Mouse (Mus musculus): ENCODE measurements at regions not wholly inside any gene's neighbourhood (a gene's known extent, or its start where the extent isn't known, plus 50 kb on each side); places are given as distances from the start of the nearest gene placed in this dataset.

- Histone ChIP-seq H3K4me3 (ENCODE audit: insufficient read depth in 1 of 2, low read depth in 1 of 2, low read length in 2 of 2, poor library complexity in 1 of 2, severe bottlenecking in 1 of 2) (no peak overlapping the region), H3K27ac (ENCODE audit: insufficient read depth, low read depth, low read length, poor library complexity, severe bottlenecking) (no peak overlapping the region), H3K9me3 (ENCODE audit: control insufficient read depth, insufficient read depth, low read depth, low read length) (no peaks in the 10 kb centered on the region), H3K36me3 (ENCODE audit: control insufficient read depth, insufficient read depth, low read length, poor library complexity, severe bottlenecking) (no peaks in the 10 kb centered on the region), H3K9ac (ENCODE audit: insufficient read depth, low read depth, low read length, poor library complexity, severe bottlenecking) (no peak overlapping the region), H3K4me1 (ENCODE audit: control insufficient read depth in 2 of 2, insufficient read depth in 2 of 2, low read length in 2 of 2, poor library complexity in 1 of 2) (no peaks in the 10 kb centered on the region)
- DNase-seq (ENCODE audit: low read depth, low spot score) = no peak
- TF ChIP-seq ZNF384 (IDR thresholded peaks at IDR 0.05; ENCODE audit: low read depth, low read length) = no peak
- in situ Hi-C loops (cut with MboI; ENCODE audit: low sequenced_read_pairs in 2 of 2, unreplicated experiment in 2 of 2) = no loop called here
Measured at GRCm38 (mm10) chr9:85449493-85449892, 122.3 kb upstream of the Tent5a start.

GRCm38 (mm10) chr9:85442761-85443505 lies 115.8 kb upstream of the Tent5a start:
- H3K27ac ChIP-seq (ENCODE audit: insufficient read depth, low read depth, low read length, poor library complexity, severe bottlenecking) = no peak overlapping the region
- no peak for TF ChIP-seq ZNF384 (IDR thresholded peaks at IDR 0.05; ENCODE audit: low read depth, low read length)
- TF ChIP-seq MAFK (IDR thresholded peaks at IDR 0.05; ENCODE audit: insufficient read depth, low read depth, low read length) = no peak
- TF ChIP-seq HCFC1 (IDR thresholded peaks at IDR 0.05; ENCODE audit: borderline replicate concordance, insufficient read depth, low read length) = no peak
- no peak for TF ChIP-seq ZC3H11A (IDR thresholded peaks at IDR 0.05; ENCODE audit: borderline replicate concordance, low read depth, low read length)
- no peak for TF ChIP-seq CHD2 (IDR thresholded peaks at IDR 0.05; ENCODE audit: low read depth, low read length)
- in situ Hi-C loops (cut with MboI; ENCODE audit: low sequenced_read_pairs in 2 of 2, unreplicated experiment in 2 of 2) = no loop called here

DNA sequence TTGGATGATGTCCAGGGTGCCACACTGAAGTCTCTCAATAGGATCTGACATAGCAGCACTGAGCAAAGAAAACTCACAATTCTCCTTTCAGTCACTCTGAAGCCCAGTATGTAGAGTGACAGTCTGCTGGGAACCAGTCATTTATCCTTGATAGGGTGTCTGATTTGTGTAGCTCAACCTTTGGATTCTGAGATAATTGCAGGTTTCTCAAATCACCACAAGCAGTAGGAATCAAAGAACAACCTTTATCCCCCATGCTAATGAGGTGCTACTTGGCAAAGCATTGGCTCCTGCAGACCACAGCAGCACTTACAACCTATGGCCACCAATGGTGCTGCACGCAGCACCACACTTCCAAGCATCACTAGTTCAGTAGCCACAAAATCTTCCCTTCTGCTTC lies 112.5 kb upstream of the Tent5a start:
- H3K36me3 ChIP-seq (ENCODE audit: control insufficient read depth, insufficient read depth, low read length, poor library complexity, severe bottlenecking) = no peaks in the 10 kb centered on the region
- TF ChIP-seq CHD2 (IDR thresholded peaks at IDR 0.05; ENCODE audit: low read depth, low read length) = no peak
- no peak for TF ChIP-seq MAFK (IDR thresholded peaks at IDR 0.05; ENCODE audit: insufficient read depth, low read depth, low read length)
- no peak for TF ChIP-seq ZC3H11A (IDR thresholded peaks at IDR 0.05; ENCODE audit: borderline replicate concordance, low read depth, low read length)
- no peak for TF ChIP-seq HCFC1 (IDR thresholded peaks at IDR 0.05; ENCODE audit: borderline replicate concordance, insufficient read depth, low read length)
- no peak for TF ChIP-seq ZNF384 (IDR thresholded peaks at IDR 0.05; ENCODE audit: low read depth, low read length)
- no peak for DNase-seq (ENCODE audit: low read depth, low spot score)
- H3K27ac ChIP-seq (ENCODE audit: insufficient read depth, low read depth, low read length, poor library complexity, severe bottlenecking) = no peak overlapping the region
- H3K9ac ChIP-seq (ENCODE audit: insufficient read depth, low read depth, low read length, poor library complexity, severe bottlenecking) = no peak overlapping the region
- no peaks in the 10 kb centered on the region for H3K9me3 ChIP-seq (ENCODE audit: control insufficient read depth, insufficient read depth, low read depth, low read length)
- no peak overlapping the region for H3K4me3 ChIP-seq (ENCODE audit: insufficient read depth in 1 of 2, low read depth in 1 of 2, low read length in 2 of 2, poor library complexity in 1 of 2, severe bottlenecking in 1 of 2)
- in situ Hi-C loops (cut with MboI; ENCODE audit: low sequenced_read_pairs in 2 of 2, unreplicated experiment in 2 of 2) = no loop called here
- no peaks in the 10 kb centered on the region for H3K4me1 ChIP-seq (ENCODE audit: control insufficient read depth in 2 of 2, insufficient read depth in 2 of 2, low read length in 2 of 2, poor library complexity in 1 of 2)

More at GRCm38 (mm10) chr9:85442761-85443505, 115.8 kb upstream of the Tent5a start:
- Histone ChIP-seq H3K4me3 (ENCODE audit: insufficient read depth in 1 of 2, low read depth in 1 of 2, low read length in 2 of 2, poor library complexity in 1 of 2, severe bottlenecking in 1 of 2) (no peak overlapping the region), H3K9me3 (ENCODE audit: control insufficient read depth, insufficient read depth, low read depth, low read length) (no peaks in the 10 kb centered on the region), H3K9ac (ENCODE audit: insufficient read depth, low read depth, low read length, poor library complexity, severe bottlenecking) (no peak overlapping the region), H3K4me1 (ENCODE audit: control insufficient read depth in 2 of 2, insufficient read depth in 2 of 2, low read length in 2 of 2, poor library complexity in 1 of 2) (no peaks in the 10 kb centered on the region), H3K36me3 (ENCODE audit: control insufficient read depth, insufficient read depth, low read length, poor library complexity, severe bottlenecking) (no peaks in the 10 kb centered on the region)
- DNase-seq (ENCODE audit: low read depth, low spot score) = no peak

DNA sequence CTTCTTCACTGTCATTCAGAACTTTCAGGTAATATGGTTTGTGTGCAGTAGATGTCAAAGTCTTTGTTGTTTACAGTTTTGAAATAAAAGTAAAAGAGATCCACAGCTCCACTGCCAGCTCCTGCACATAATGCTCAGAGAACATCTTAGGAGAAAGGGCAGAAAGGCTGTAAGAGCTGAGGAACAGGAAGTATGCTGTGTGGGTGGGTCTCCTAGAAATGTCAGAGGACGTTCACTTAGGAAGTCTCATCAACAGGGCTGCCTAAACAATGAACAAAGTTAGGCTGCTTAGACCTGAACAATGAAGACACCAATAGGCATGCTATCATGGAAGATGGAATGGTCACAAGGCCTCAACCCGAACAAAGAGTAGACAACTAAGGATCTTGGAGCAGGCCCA lies 105.1 kb upstream of the Tent5a start:
- in situ Hi-C loops (cut with MboI; ENCODE audit: low sequenced_read_pairs in 2 of 2, unreplicated experiment in 2 of 2) = no loop called here
- H3K4me1 ChIP-seq (ENCODE audit: control insufficient read depth in 2 of 2, insufficient read depth in 2 of 2, low read length in 2 of 2, poor library complexity in 1 of 2) = no peaks in the 10 kb centered on the region
- H3K4me3 ChIP-seq (ENCODE audit: insufficient read depth in 1 of 2, low read depth in 1 of 2, low read length in 2 of 2, poor library complexity in 1 of 2, severe bottlenecking in 1 of 2) = no peak overlapping the region
- no peak for DNase-seq (ENCODE audit: low read depth, low spot score)
- TF ChIP-seq ZNF384 (IDR thresholded peaks at IDR 0.05; ENCODE audit: low read depth, low read length) (no peak), HCFC1 (IDR thresholded peaks at IDR 0.05; ENCODE audit: borderline replicate concordance, insufficient read depth, low read length) (no peak), CHD2 (IDR thresholded peaks at IDR 0.05; ENCODE audit: low read depth, low read length) (no peak), MAFK (IDR thresholded peaks at IDR 0.05; ENCODE audit: insufficient read depth, low read depth, low read length) (no peak), ZC3H11A (IDR thresholded peaks at IDR 0.05; ENCODE audit: borderline replicate concordance, low read depth, low read length) (no peak)
- H3K9ac ChIP-seq (ENCODE audit: insufficient read depth, low read depth, low read length, poor library complexity, severe bottlenecking) = no peak overlapping the region
- no peaks in the 10 kb centered on the region for H3K9me3 ChIP-seq (ENCODE audit: control insufficient read depth, insufficient read depth, low read depth, low read length)
- no peaks in the 10 kb centered on the region for H3K36me3 ChIP-seq (ENCODE audit: control insufficient read depth, insufficient read depth, low read length, poor library complexity, severe bottlenecking)
- H3K27ac ChIP-seq (ENCODE audit: insufficient read depth, low read depth, low read length, poor library complexity, severe bottlenecking) = no peak overlapping the region

- H3K4me1 ChIP-seq (ENCODE audit: control insufficient read depth in 2 of 2, insufficient read depth in 2 of 2, low read length in 2 of 2, poor library complexity in 1 of 2) = no peaks in the 10 kb centered on the region
- in situ Hi-C loops (cut with MboI; ENCODE audit: low sequenced_read_pairs in 2 of 2, unreplicated experiment in 2 of 2) = no loop called here
- H3K36me3 ChIP-seq (ENCODE audit: control insufficient read depth, insufficient read depth, low read length, poor library complexity, severe bottlenecking) = no peaks in the 10 kb centered on the region
- no peak for TF ChIP-seq HCFC1 (IDR thresholded peaks at IDR 0.05; ENCODE audit: borderline replicate concordance, insufficient read depth, low read length)
- DNase-seq (ENCODE audit: low read depth, low spot score) = no peak
- peaks cover 9% of the 10 kb centered on the region; the same call in 1 of the 2 replicates for H3K9me3 ChIP-seq (ENCODE audit: control insufficient read depth, insufficient read depth, low read depth, low read length)
- H3K9ac ChIP-seq (ENCODE audit: insufficient read depth, low read depth, low read length, poor library complexity, severe bottlenecking) = no peak overlapping the region
- H3K27ac ChIP-seq (ENCODE audit: insufficient read depth, low read depth, low read length, poor library complexity, severe bottlenecking) = no peak overlapping the region
- H3K4me3 ChIP-seq (ENCODE audit: insufficient read depth in 1 of 2, low read depth in 1 of 2, low read length in 2 of 2, poor library complexity in 1 of 2, severe bottlenecking in 1 of 2) = no peak overlapping the region
Measured at GRCm38 (mm10) chr9:85426809-85427208, 99.7 kb upstream of the Tent5a start.
